Mouse (Mus musculus): ENCODE data around the gene Ttc25.
"Not testable (repeated sequence)": the region's sequence is repeated elsewhere in the genome, so short reads cannot be mapped to it uniquely, and the experiment has no call there.

Gene Ttc25

DNA sequence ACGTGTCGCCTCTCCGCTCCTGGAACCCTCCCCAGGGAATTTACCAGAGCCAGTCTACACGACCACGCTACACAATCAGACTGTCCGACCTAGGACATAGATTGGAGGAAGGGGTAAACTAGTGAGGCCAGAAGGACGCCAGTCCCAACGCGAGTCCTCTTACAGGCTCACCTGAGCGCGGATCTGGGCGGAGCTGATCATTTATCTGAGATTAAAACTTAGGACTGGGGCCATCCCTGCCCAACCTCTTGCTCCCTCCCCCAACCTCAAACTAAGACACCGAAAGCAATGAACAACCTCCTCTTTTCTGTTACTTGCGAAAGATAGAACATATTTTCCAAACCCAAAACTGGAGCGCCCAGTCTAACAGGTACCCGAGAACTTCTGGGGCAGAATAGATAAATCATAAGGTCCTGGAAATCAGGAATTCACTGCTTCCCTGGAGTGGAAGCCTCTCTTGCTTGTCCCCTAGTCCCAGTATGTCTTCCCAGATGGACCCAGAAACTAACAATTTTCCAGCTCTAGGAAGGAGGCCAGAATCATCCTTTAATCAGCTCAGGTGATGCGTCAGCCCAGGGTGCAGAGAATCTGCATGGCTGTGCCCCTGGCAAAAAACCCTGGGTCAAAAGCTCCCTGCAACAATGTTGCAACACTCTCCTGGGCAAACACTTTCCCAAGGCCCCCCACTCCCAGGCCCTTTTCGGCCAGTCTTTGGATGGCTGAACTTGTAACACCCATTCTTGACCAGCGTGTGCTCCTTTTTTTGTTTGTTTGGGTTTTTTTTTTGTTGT is 16.8 kb upstream of the Ttc25 start:
- no peak for DNase-seq (ENCODE audit: low read depth)

GRCm38 (mm10) chr11:100533871-100534270 is 11.5 kb upstream of the Ttc25 start:
- DNase-seq (ENCODE audit: low read depth) = no peak

DNA sequence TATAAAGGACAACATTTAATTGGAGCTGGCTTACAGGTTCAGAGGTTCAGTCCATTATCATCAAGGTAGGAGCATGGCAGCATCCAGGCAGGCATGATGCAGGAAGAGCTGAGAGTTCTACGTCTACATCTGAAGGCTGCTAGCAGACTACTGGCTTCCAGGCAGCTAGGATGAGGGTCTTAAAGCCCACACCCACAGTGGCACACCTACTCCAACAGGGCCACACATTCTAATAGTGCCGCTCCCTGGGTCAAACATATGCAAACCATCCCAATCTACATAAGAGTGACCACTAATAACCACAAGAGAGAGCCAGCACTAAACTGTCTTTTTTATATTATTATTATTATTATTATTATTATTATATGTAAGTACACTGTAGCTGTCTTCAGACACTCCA is 11.0 kb upstream of the Ttc25 start:
- not testable (repeated sequence) for DNase-seq (ENCODE audit: low read depth)

DNA sequence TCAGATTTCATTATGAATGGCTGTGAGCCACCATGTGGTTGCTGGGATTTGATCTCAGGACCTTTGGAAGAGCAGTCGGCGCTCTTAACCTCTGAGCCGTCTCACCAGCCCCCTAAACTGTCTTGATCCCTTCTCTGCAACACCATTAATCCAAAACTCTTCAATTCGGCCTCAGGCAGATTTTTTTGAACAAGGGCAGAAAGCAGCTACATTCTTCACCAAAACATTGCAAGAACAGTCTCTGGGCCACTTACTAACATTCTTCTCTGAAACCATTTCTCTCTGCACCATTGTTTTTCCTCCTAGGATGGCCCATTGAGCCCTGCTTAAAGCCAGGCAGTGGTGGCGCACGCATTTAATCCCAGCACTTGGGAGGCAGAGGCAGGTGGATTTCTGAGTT is 10.6 kb upstream of the Ttc25 start:
- DNase-seq (ENCODE audit: low read depth) = not testable (repeated sequence)

DNA sequence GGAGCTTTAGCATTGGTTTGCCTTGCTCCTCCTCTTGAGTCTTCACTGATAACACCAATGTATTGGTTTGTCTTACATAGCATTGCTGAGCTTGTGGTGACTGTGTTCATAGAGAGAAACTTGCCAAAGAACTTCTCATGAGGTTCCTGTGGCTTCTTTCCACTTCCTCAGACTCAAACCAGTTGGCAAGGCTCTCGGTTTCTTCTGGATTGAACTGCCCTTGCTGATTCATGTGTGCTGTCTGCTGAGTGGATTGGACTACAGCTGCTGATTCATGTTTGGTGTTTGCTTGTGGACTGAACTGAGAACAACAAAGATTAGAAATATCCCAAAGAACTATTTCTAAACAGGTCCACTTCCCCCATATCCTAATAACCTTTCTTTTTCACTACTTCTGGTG is 9.4 kb upstream of the Ttc25 start:
- DNase-seq (ENCODE audit: low read depth) = no peak

GRCm38 (mm10) chr11:100536466-100536865 is 8.9 kb upstream of the Ttc25 start:
- no peak for DNase-seq (ENCODE audit: low read depth)

DNA sequence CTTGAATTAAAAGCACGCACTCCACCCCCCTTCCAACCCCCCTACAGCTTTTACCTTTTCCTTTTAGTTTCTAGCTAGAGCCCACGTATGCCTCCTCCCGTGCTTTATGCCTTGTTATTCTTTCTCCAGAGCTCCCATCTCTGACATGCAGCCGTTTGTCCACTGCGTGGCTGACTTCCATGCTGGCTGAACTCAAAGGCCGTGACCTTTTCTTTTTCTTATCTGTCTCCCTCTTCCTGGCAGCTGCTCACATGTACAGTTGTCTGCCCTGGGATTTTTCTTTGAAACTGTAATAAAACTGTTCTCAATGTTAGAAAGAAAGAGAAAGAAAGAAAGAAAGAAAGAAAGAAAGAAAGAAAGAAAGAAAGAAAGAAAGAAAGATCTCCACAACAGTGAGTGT is 4.4 kb upstream of the Ttc25 start:
- no peak for DNase-seq (ENCODE audit: low read depth)

DNA sequence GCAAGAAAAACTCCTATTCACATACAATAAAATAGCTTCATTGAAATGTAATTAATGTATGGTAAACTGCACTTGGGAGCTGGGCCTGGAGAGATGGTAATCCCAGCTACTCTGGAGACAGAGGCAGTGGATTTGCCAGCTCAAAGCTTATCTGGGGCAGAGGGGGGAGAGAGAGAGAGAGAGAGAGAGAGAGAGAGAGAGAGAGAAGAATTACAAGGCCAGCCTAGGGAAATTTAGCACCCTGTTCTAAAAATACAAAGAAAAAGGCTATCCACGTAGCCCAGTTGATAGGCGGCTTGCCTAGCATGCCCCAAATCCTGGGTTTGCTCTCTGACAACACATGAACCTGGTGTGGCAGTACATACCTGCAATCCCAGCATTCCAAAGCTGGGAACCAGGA is 3.8 kb upstream of the Ttc25 start:
- DNase-seq (ENCODE audit: low read depth) = no peak

- no peak for DNase-seq (ENCODE audit: low read depth)
Measured at GRCm38 (mm10) chr11:100545746-100546085, 309 bp downstream of the Ttc25 start.

DNA sequence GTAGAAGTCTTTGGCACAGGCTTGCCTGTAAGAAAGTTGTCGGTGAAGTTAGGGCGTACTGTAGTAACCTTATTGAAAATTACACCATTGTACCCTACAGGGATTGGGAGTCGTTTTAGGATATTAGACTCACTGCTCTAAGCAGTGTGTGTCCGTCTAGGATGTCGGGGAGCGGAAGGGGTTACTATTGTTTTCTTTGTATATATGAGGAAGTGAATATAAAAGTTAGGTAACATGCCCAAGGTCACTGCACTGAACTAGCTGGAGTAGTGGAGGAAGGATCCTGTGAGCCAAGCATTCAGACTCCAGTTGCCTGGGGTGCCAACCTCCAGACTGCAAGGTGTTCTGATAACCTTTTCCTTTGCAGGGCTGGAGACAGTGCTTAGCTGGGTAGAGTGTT is 1.5 kb downstream of the Ttc25 start:
- DNase-seq (ENCODE audit: low read depth) = no peak

GRCm38 (mm10) chr11:100548141-100548540 is 2.7 kb downstream of the Ttc25 start:
- no peak for DNase-seq (ENCODE audit: low read depth)

- no peak for DNase-seq (ENCODE audit: low read depth)
Measured at GRCm38 (mm10) chr11:100549466-100549865, 4.1 kb downstream of the Ttc25 start.

DNA sequence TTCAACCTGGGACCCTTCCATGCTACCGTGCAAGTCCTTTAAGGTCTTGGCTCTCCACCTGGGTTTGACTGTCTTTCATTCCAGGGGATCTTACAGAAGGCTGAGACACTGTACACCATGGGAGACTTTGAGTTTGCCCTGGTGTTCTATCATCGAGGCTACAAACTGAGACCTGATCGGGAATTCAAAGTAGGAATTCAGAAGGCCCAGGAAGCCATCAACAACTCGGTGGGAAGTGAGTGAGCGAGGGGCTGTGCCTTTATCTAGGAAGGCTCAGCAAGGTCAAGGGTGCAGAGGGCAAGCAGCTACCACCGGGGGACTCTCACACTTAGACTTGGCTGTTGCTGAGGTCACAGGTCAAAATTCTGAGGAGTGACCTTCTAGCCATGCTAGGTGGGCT is 4.7 kb downstream of the Ttc25 start:
- no peak for DNase-seq (ENCODE audit: low read depth)

- no peak for DNase-seq (ENCODE audit: low read depth)
Measured at GRCm38 (mm10) chr11:100552842-100553241, 7.4 kb downstream of the Ttc25 start.

DNA sequence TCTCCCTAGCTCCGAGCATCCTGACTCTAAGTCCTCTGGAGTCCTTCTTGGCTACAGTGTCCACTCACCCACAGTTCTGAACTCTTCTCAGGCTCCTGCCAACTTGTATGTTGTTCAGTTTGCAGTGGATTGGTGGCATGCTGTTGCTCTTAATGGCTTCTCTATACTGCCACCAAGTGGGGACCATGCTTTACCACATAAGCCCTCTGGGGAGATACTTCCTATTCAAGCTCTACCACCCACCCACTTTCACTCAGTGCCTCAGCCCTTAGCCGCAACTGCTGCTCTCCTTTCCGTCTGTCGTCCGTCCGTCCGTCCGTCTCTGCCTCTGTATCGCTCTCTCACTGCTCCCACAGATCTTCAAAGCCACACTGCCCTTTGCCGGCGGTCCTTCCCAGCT is 10.2 kb downstream of the Ttc25 start:
- peak; percentile 87 for DNase-seq (ENCODE audit: low read depth)

GRCm38 (mm10) chr11:100557563-100557962 is 12.2 kb downstream of the Ttc25 start:
- no peak for DNase-seq (ENCODE audit: low read depth)

GRCm38 (mm10) chr11:100559476-100559875 is 14.1 kb downstream of the Ttc25 start:
- no peak for DNase-seq (ENCODE audit: low read depth)

- no peak for DNase-seq (ENCODE audit: low read depth)
Measured at GRCm38 (mm10) chr11:100561748-100562147, 16.3 kb downstream of the Ttc25 start.

DNA sequence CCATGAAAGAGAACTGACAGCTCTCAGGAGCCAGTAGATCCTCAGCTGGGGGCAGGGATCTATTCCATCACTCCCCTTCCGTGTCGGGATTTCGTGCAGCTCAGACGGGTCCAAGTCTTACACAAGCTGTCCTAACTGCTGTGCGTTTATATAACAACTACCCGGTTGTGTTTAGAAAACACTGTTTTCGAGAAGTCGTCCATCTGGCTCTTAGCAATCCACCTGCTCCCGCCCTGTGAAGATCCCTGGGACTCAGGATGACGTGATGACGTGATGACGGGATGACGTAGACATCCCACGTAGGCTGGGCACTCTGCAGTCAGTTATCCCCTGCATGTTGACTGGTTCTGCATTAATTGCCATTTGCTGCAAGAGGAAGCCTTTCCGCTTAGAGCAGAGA is 18.9 kb downstream of the Ttc25 start:
- no peak for DNase-seq (ENCODE audit: low read depth)

GRCm38 (mm10) chr11:100564703-100565102 is 19.3 kb downstream of the Ttc25 start:
- no peak for DNase-seq (ENCODE audit: low read depth)

- DNase-seq (ENCODE audit: low read depth) = no peak
Measured at GRCm38 (mm10) chr11:100567229-100567628, 21.8 kb downstream of the Ttc25 start.

DNA sequence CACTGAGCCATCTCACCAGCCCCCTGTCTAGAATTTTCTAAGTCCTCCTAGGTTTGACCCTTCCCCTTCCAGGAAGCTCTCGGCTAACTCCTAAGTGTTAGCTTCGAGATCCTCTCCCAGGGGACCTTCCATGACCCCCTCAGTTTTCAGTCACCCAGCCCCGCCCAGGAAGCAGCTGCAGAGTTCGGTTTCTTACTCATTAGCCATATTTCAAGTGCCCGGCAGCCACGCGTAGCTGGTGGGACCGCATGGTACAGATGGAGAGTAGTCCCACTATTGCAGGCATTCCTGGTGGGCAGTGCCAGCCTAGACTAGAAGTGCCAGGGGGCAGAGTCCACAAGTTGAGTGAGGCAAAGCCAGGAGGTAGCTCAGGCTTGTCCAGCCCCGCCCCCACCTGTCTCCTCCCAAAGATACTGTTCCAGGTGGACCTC is 22.4 kb downstream of the Ttc25 start:
- no peak for DNase-seq (ENCODE audit: low read depth)

- no peak for DNase-seq (ENCODE audit: low read depth)
Measured at GRCm38 (mm10) chr11:100568692-100569091, 23.3 kb downstream of the Ttc25 start.

GRCm38 (mm10) chr11:100569789-100570188 is 24.4 kb downstream of the Ttc25 start:
- DNase-seq (ENCODE audit: low read depth) = no peak

All from induced T-regulatory cell, adult 2 months (primary cell).